Comparison of ENCODE assay signal across 22 mouse cellular contexts in the genomic region with DNA sequence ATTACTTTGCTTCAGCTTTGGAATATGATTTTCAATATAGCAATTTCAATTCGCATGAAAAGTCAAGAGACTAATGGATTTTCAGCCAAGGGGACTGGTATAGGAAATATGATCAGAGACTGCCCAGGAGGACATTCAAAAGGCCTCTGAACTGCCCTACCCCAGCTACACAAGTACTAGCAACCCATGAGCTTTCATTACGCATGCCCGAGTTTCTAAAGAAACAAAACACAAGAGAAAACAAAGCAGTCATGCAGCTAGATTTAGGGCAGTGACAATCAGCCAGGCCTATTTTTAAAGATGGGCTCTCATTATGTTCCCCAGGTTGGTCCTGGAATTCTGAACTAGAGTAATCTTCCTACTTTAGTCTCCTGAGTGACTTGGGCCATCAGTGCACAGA. TPM values are rescaled to one million over a fixed set of nuclear protein-coding genes. Genes with fewer than 3 reads are reported as not detected.
DNase-seq lines count a peak whose midpoint lies in the region; ATAC-seq lines count a peak whose summit lies in the region.
"Had no signal": no experiment of that assay in that cellular context is flagged by ENCODE, and none has a peak within 500 bp of the region (broad histone marks: within the 10 kb centered on the region; RNA-seq: fewer than 3 reads in every experiment).

No protein-coding gene starts in this region.

- ATAC-seq in heart, embryonic 12.5 days (ENCODE audit: insufficient number of reproducible peaks, low FRiP score) = no peak
- no peak for ATAC-seq in midbrain, embryonic 11.5 days (ENCODE audit: low FRiP score)
- no peak for ATAC-seq in midbrain, embryonic 14.5 days (ENCODE audit: low FRiP score, low TSS enrichment)
- ATAC-seq: forebrain, embryonic 13.5 days; forebrain, embryonic 16.5 days; Patski had no signal

- no peak overlapping the region for H3K27ac ChIP-seq in heart, embryonic 12.5 days (ENCODE audit: poor library complexity, severe bottlenecking)
- no peak overlapping the region for H3K27ac ChIP-seq in midbrain, embryonic 11.5 days (ENCODE audit: low read depth, low read length)
- H3K27ac ChIP-seq in midbrain, embryonic 14.5 days (replicated peaks; ENCODE audit: low read depth, low read length) = no peak overlapping the region
- H3K27ac ChIP-seq: forebrain, embryonic 10.5 days; forebrain, embryonic 13.5 days; heart, embryonic 15.5 days; hindbrain, embryonic 12.5 days; hindbrain, embryonic 15.5 days had no signal

- H3K9me3 ChIP-seq in heart, embryonic 12.5 days (replicated peaks) = no peaks in the 10 kb centered on the region
- H3K9me3 ChIP-seq in midbrain, embryonic 11.5 days (ENCODE audit: control insufficient read depth, low read length) = no peaks in the 10 kb centered on the region
- no peaks in the 10 kb centered on the region for H3K9me3 ChIP-seq in midbrain, embryonic 14.5 days (ENCODE audit: control insufficient read depth, low read length)
- H3K9me3 ChIP-seq: forebrain, embryonic 10.5 days; forebrain, embryonic 13.5 days; heart, embryonic 15.5 days; hindbrain, embryonic 12.5 days; hindbrain, embryonic 15.5 days had no signal

- DNase-seq in heart, adult 11 months = peak; percentile 86
- DNase-seq in heart, postnatal 25 days (ENCODE audit: low spot score) = no peak
- DNase-seq in heart, adult 8-10 months (ENCODE audit: low spot score) = peak; percentile 26
- DNase-seq in midbrain, embryonic 11.5 days (ENCODE audit: low spot score, missing footprints) = peak; percentile 67
- no peak for DNase-seq in midbrain, embryonic 14.5 days
- no peak for DNase-seq in left cerebral cortex, adult 11 months (ENCODE audit: low spot score)
- DNase-seq: adrenal gland, postnatal 10 days; adrenal gland, postnatal 36 days; cerebellum, adult 18-20 months; cerebellum, adult 9-10 months; cerebellum, postnatal 14 days; gastrocnemius, postnatal 10 days; gastrocnemius, postnatal 36 days had no signal

- intact Hi-C loops in heart, postnatal 25 days (cut with DNase I) = no loop called here

- H3K4me2 ChIP-seq in heart, embryonic 12.5 days = no peak overlapping the region
- no peak overlapping the region for H3K4me2 ChIP-seq in midbrain, embryonic 11.5 days
- no peak overlapping the region for H3K4me2 ChIP-seq in midbrain, embryonic 14.5 days (ENCODE audit: low read length)
- H3K4me2 ChIP-seq: forebrain, embryonic 13.5 days; heart, embryonic 11.5 days; heart, embryonic 15.5 days; hindbrain, embryonic 12.5 days; hindbrain, embryonic 15.5 days had no signal

- no peaks in the 10 kb centered on the region for H3K36me3 ChIP-seq in heart, embryonic 12.5 days
- no peaks in the 10 kb centered on the region for H3K36me3 ChIP-seq in midbrain, embryonic 11.5 days (ENCODE audit: control insufficient read depth, insufficient read depth, low read length)
- no peaks in the 10 kb centered on the region for H3K36me3 ChIP-seq in midbrain, embryonic 14.5 days (ENCODE audit: control insufficient read depth, insufficient read depth, low read length)
- H3K36me3 ChIP-seq: forebrain, embryonic 10.5 days; heart, embryonic 15.5 days; hindbrain, embryonic 12.5 days; hindbrain, embryonic 15.5 days had no signal

- H3K9ac ChIP-seq in heart, embryonic 12.5 days = no peak overlapping the region
- H3K9ac ChIP-seq in midbrain, embryonic 11.5 days (ENCODE audit: low read length) = no peak overlapping the region
- H3K9ac ChIP-seq in midbrain, embryonic 14.5 days (replicated peaks; ENCODE audit: low read length) = no peak overlapping the region
- H3K9ac ChIP-seq: forebrain, embryonic 13.5 days; heart, embryonic 15.5 days; hindbrain, embryonic 12.5 days; hindbrain, embryonic 15.5 days had no signal

- H3K4me3 ChIP-seq in heart, embryonic 12.5 days = no peak overlapping the region
- no peak overlapping the region for H3K4me3 ChIP-seq in midbrain, embryonic 11.5 days (ENCODE audit: low read depth, low read length)
- no peak overlapping the region for H3K4me3 ChIP-seq in midbrain, embryonic 14.5 days (replicated peaks; ENCODE audit: low read depth, low read length)
- H3K4me3 ChIP-seq: forebrain, embryonic 10.5 days; forebrain, embryonic 13.5 days; heart, embryonic 15.5 days; hindbrain, embryonic 12.5 days; hindbrain, embryonic 15.5 days had no signal

- H3K4me1 ChIP-seq in heart, embryonic 12.5 days (replicated peaks) = 0 out of 2 replicates have a peak, but pooled peaks cover 3% of the 10 kb centered on the region
- no peaks in the 10 kb centered on the region for H3K4me1 ChIP-seq in midbrain, embryonic 11.5 days (ENCODE audit: control insufficient read depth, insufficient read depth, low read length)
- H3K4me1 ChIP-seq in midbrain, embryonic 14.5 days (ENCODE audit: control insufficient read depth, insufficient read depth, low read length) = no peaks in the 10 kb centered on the region
- H3K4me1 ChIP-seq: heart, embryonic 15.5 days had no signal

- H3K27me3 ChIP-seq in heart, embryonic 12.5 days (replicated peaks) = no peaks in the 10 kb centered on the region
- H3K27me3 ChIP-seq in midbrain, embryonic 11.5 days (ENCODE audit: control insufficient read depth, insufficient read depth, low read length) = no peaks in the 10 kb centered on the region
- H3K27me3 ChIP-seq in midbrain, embryonic 14.5 days (ENCODE audit: control insufficient read depth, insufficient read depth, low read length) = no peaks in the 10 kb centered on the region
- H3K27me3 ChIP-seq: forebrain, embryonic 13.5 days; heart, embryonic 15.5 days; hindbrain, embryonic 12.5 days; hindbrain, embryonic 15.5 days had no signal

- WGBS in heart, embryonic 12.5 days = 76% methylated on average over 3 of the region's 3 CpGs
- WGBS in midbrain, embryonic 11.5 days = 38% methylated on average over 3 of the region's 3 CpGs
- 50% methylated on average over 3 of the region's 3 CpGs for WGBS in midbrain, embryonic 14.5 days

RNA-seq across cellular contexts. Expression of gene Gatb, which starts 41.5 kb away (rescaled TPM):
- 10 to 100 TPM; 34.6 to 39.7 TPM for total RNA-seq in heart, postnatal 25 days (2021)
- total RNA-seq in heart, adult 8-10 months (2022) = 10 to 100 TPM; 50.0 to 58.3 (median 53.4) TPM
- 37.4 and 41.4 TPM in 2 replicates for polyA plus RNA-seq in heart, embryonic 12.5 days (2016; fragmentation: Nextera tagmentation; extraction: Ambion mirVana)
- 22.2 and 23.2 TPM in 2 replicates for polyA plus RNA-seq in midbrain, embryonic 11.5 days (2014; fragmentation: Nextera tagmentation; extraction: Ambion mirVana)
- 22.4 and 22.5 TPM in 2 replicates for polyA plus RNA-seq in midbrain, embryonic 14.5 days (2014; fragmentation: Nextera tagmentation; extraction: Ambion mirVana)

Comparison
In these comparisons a context has a peak if more than half of its experiments do, and no peak if none do; other contexts are left out.
1. DNase-seq: peak in heart, adult 11 months (single experiment), heart, adult 8-10 months (single experiment) and midbrain, embryonic 11.5 days (single experiment); none in heart, postnatal 25 days (single experiment), midbrain, embryonic 14.5 days (single experiment) and left cerebral cortex, adult 11 months (single experiment).